Mouse (Mus musculus): ENCODE measurements around the gene Gm20388. TPM values are rescaled to one million over a fixed set of nuclear protein-coding genes. Genes with fewer than 3 reads are reported as not detected.

The Gm20388 gene
- polyA plus RNA-seq, 1 experiment from 2014 or later, result 7.4 TPM

GRCm38 (mm10) chr8:120912463-120912862 is 1001.8 kb downstream of the Gm20388 start:
- Histone ChIP-seq H3K9ac (ENCODE audit: low read length) (no peak overlapping the region), H3K27ac (ENCODE audit: low read length) (no peak overlapping the region), H3K4me1 (ENCODE audit: control insufficient read depth, insufficient read depth, low read length) (0 out of 2 replicates have a peak, but pooled peaks cover 5% of the 10 kb centered on the region), H3K4me3 (replicated peaks; ENCODE audit: low read length) (no peak overlapping the region), H3K4me2 (ENCODE audit: low read depth, low read length) (no peak overlapping the region), H3K9me3 (replicated peaks; ENCODE audit: control insufficient read depth, low read length) (no peaks in the 10 kb centered on the region), H3K27me3 (ENCODE audit: control insufficient read depth, insufficient read depth, low read length) (no peaks in the 10 kb centered on the region), H3K36me3 (ENCODE audit: control insufficient read depth, insufficient read depth, low read length) (no peaks in the 10 kb centered on the region)
- ATAC-seq (ENCODE audit: insufficient read depth, low FRiP score), result peak; percentile 23; the same call in 1 of the 2 replicates
- 25% methylated on average over 6 of the region's 6 CpGs for WGBS

DNA sequence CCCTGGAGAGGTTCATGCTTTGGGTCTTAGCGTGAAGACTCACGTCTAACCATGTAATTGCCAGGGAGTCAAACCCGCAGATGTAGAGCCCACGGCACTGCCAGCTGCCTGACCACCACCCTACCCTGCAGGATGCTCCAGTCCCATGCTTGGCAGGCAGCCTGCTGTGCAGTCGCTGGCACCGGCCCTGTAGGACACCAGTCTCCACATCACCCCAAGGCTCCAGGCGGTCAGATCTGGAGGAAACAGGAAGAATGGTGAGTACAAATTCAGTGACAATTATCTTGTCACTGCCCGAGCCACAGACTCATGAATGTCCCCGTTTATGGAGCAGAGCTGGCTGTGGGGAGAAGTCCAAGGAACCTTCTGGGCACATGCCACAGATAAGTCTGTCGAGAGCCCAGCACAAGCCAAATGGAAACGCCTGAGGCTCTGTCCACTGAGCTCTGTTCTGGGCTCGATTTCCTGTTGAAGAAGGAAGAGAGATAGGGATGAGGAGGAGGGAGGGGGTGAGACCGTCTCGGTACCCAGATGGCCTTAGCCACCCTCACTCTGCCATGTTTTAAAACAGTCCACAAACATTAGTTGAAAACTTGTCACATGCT is 1006.3 kb downstream of the Gm20388 start:
- Histone ChIP-seq H3K36me3 (ENCODE audit: control insufficient read depth, insufficient read depth, low read length) (no peaks in the 10 kb centered on the region), H3K4me3 (replicated peaks; ENCODE audit: low read length) (no peak overlapping the region), H3K4me1 (ENCODE audit: control insufficient read depth, insufficient read depth, low read length) (no peaks in the 10 kb centered on the region), H3K9me3 (replicated peaks; ENCODE audit: control insufficient read depth, low read length) (no peaks in the 10 kb centered on the region), H3K4me2 (ENCODE audit: low read depth, low read length) (no peak overlapping the region), H3K27ac (ENCODE audit: low read length) (no peak overlapping the region), H3K27me3 (ENCODE audit: control insufficient read depth, insufficient read depth, low read length) (no peaks in the 10 kb centered on the region), H3K9ac (ENCODE audit: low read length) (no peak overlapping the region)
- no peak for ATAC-seq (ENCODE audit: insufficient read depth, low FRiP score)
- 69% methylated on average over 14 of the region's 14 CpGs for WGBS

DNA sequence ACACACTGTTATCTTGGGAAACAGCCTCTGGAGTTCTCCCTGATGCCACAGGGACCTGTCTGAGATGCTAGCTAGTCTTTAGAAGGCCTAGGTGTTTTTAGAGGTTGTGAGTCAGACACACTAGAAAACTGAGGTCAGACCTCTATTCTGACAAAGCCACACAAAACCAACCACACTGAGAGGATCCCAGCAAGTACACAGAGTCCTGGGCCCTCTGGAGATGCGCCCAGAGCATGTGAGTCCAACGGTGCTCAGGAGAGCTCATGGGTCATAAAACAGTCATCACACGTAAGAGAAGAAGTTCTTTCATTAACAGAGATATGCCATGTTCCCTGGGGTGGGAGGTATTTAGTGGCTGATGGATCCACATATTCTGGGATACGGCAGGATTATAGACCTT is 1009.9 kb downstream of the Gm20388 start:
- H3K4me2 ChIP-seq (ENCODE audit: low read depth, low read length), result no peak overlapping the region
- H3K27ac ChIP-seq (ENCODE audit: low read length), result no peak overlapping the region
- no peaks in the 10 kb centered on the region for H3K27me3 ChIP-seq (ENCODE audit: control insufficient read depth, insufficient read depth, low read length)
- no peaks in the 10 kb centered on the region for H3K4me1 ChIP-seq (ENCODE audit: control insufficient read depth, insufficient read depth, low read length)
- WGBS, result 80% methylated on average over 4 of the region's 4 CpGs
- ATAC-seq (ENCODE audit: insufficient read depth, low FRiP score), result no peak
- no peak overlapping the region for H3K9ac ChIP-seq (ENCODE audit: low read length)
- no peak overlapping the region for H3K4me3 ChIP-seq (replicated peaks; ENCODE audit: low read length)
- H3K36me3 ChIP-seq (ENCODE audit: control insufficient read depth, insufficient read depth, low read length), result no peaks in the 10 kb centered on the region
- no peaks in the 10 kb centered on the region for H3K9me3 ChIP-seq (replicated peaks; ENCODE audit: control insufficient read depth, low read length)

DNA sequence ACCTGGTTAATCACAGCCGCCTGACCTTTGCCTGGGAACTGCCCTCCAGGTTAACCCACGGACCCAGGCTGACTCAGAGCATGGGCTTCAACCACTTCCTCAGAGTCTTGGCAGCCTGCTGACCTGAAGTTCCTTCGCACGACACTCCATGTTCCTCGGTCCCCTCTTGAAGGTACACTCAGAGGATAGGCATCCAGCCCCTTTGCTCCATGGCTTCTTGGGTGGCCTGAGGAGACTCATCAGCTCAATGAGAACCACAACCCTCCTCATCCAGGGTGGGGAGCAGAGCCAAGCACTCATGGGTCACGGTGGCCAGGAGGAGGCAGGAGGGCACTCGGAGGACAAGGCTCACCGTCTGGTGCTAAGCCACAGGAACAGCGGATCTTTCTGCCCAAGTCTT is 1015.6 kb downstream of the Gm20388 start:
- no peak overlapping the region for H3K27ac ChIP-seq (ENCODE audit: low read length)
- H3K4me1 ChIP-seq (ENCODE audit: control insufficient read depth, insufficient read depth, low read length), result no peaks in the 10 kb centered on the region
- no peak overlapping the region for H3K9ac ChIP-seq (ENCODE audit: low read length)
- no peaks in the 10 kb centered on the region for H3K36me3 ChIP-seq (ENCODE audit: control insufficient read depth, insufficient read depth, low read length)
- H3K4me2 ChIP-seq (ENCODE audit: low read depth, low read length), result no peak overlapping the region
- H3K4me3 ChIP-seq (replicated peaks; ENCODE audit: low read length), result no peak overlapping the region
- no peak for ATAC-seq (ENCODE audit: insufficient read depth, low FRiP score)
- H3K9me3 ChIP-seq (replicated peaks; ENCODE audit: control insufficient read depth, low read length), result no peaks in the 10 kb centered on the region
- WGBS, result 78% methylated on average over 9 of the region's 9 CpGs
- H3K27me3 ChIP-seq (ENCODE audit: control insufficient read depth, insufficient read depth, low read length), result no peaks in the 10 kb centered on the region

GRCm38 (mm10) chr8:120928082-120928481 is 1017.4 kb downstream of the Gm20388 start:
- peaks cover 3% of the 10 kb centered on the region; the same call in 1 of the 2 replicates for H3K4me1 ChIP-seq (ENCODE audit: control insufficient read depth, insufficient read depth, low read length)
- no peaks in the 10 kb centered on the region for H3K36me3 ChIP-seq (ENCODE audit: control insufficient read depth, insufficient read depth, low read length)
- no peak overlapping the region for H3K4me2 ChIP-seq (ENCODE audit: low read depth, low read length)
- ATAC-seq (ENCODE audit: insufficient read depth, low FRiP score), result no peak
- no peaks in the 10 kb centered on the region for H3K27me3 ChIP-seq (ENCODE audit: control insufficient read depth, insufficient read depth, low read length)
- no peaks in the 10 kb centered on the region for H3K9me3 ChIP-seq (replicated peaks; ENCODE audit: control insufficient read depth, low read length)
- no peak overlapping the region for H3K9ac ChIP-seq (ENCODE audit: low read length)
- no peak overlapping the region for H3K4me3 ChIP-seq (replicated peaks; ENCODE audit: low read length)
- WGBS, result 83% methylated on average over 6 of the region's 6 CpGs
- no peak overlapping the region for H3K27ac ChIP-seq (ENCODE audit: low read length)

DNA sequence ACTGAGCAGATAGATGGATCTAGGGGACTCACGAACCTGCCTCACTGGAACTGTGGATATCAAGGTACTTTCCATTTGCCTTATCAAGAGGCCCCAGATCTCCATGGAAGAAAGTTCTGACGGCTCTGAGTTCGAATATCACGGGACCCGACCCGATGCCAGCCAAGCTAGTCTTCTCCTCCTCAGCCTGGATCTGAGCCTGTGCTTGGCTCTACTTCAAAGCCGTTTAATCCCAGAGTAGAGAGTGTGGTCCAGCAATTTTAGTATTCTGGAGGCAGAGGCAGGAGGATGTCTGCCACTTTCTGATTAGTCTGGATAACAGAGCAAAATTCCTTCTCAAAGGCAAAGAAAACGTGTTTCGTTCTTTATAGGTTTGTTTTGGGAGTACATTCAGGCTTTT is 1024.0 kb downstream of the Gm20388 start:
- Histone ChIP-seq H3K27ac (ENCODE audit: low read length) (no peak overlapping the region), H3K9ac (ENCODE audit: low read length) (no peak overlapping the region), H3K27me3 (ENCODE audit: control insufficient read depth, insufficient read depth, low read length) (no peaks in the 10 kb centered on the region), H3K4me1 (ENCODE audit: control insufficient read depth, insufficient read depth, low read length) (peaks cover 12% of the 10 kb centered on the region), H3K4me2 (ENCODE audit: low read depth, low read length) (no peak overlapping the region), H3K9me3 (replicated peaks; ENCODE audit: control insufficient read depth, low read length) (no peaks in the 10 kb centered on the region), H3K36me3 (ENCODE audit: control insufficient read depth, insufficient read depth, low read length) (no peaks in the 10 kb centered on the region), H3K4me3 (replicated peaks; ENCODE audit: low read length) (no peak overlapping the region)
- ATAC-seq (ENCODE audit: insufficient read depth, low FRiP score), result no peak
- 91% methylated on average over 9 of the region's 9 CpGs for WGBS

GRCm38 (mm10) chr8:120936685-120937084 is 1026.0 kb downstream of the Gm20388 start:
- Histone ChIP-seq H3K36me3 (ENCODE audit: control insufficient read depth, insufficient read depth, low read length) (no peaks in the 10 kb centered on the region), H3K9ac (ENCODE audit: low read length) (peak overlapping the region; percentile 24; the same call in 1 of the 2 replicates), H3K4me2 (ENCODE audit: low read depth, low read length) (no peak overlapping the region), H3K27me3 (ENCODE audit: control insufficient read depth, insufficient read depth, low read length) (no peaks in the 10 kb centered on the region), H3K9me3 (replicated peaks; ENCODE audit: control insufficient read depth, low read length) (no peaks in the 10 kb centered on the region), H3K27ac (ENCODE audit: low read length) (peak overlapping the region; percentile 46), H3K4me1 (ENCODE audit: control insufficient read depth, insufficient read depth, low read length) (peaks cover 19% of the 10 kb centered on the region), H3K4me3 (replicated peaks; ENCODE audit: low read length) (no peak overlapping the region)
- no peak for ATAC-seq (ENCODE audit: insufficient read depth, low FRiP score)
- 29% methylated on average over 10 of the region's 10 CpGs for WGBS

GRCm38 (mm10) chr8:120937474-120937873 is 1026.8 kb downstream of the Gm20388 start:
- H3K9me3 ChIP-seq (replicated peaks; ENCODE audit: control insufficient read depth, low read length), result no peaks in the 10 kb centered on the region
- WGBS, result 25% methylated on average over 9 of the region's 9 CpGs
- no peaks in the 10 kb centered on the region for H3K27me3 ChIP-seq (ENCODE audit: control insufficient read depth, insufficient read depth, low read length)
- ATAC-seq (ENCODE audit: insufficient read depth, low FRiP score), result peak; percentile 76
- no peak overlapping the region for H3K4me3 ChIP-seq (replicated peaks; ENCODE audit: low read length)
- H3K4me1 ChIP-seq (ENCODE audit: control insufficient read depth, insufficient read depth, low read length), result peaks cover 17% of the 10 kb centered on the region
- no peak overlapping the region for H3K4me2 ChIP-seq (ENCODE audit: low read depth, low read length)
- H3K9ac ChIP-seq (ENCODE audit: low read length), result no peak overlapping the region
- H3K36me3 ChIP-seq (ENCODE audit: control insufficient read depth, insufficient read depth, low read length), result no peaks in the 10 kb centered on the region
- peak overlapping the region; percentile 56; the same call in 1 of the 2 replicates for H3K27ac ChIP-seq (ENCODE audit: low read length)

- Histone ChIP-seq H3K36me3 (ENCODE audit: control insufficient read depth, insufficient read depth, low read length) (no peaks in the 10 kb centered on the region), H3K4me3 (replicated peaks; ENCODE audit: low read length) (no peak overlapping the region), H3K4me2 (ENCODE audit: low read depth, low read length) (no peak overlapping the region), H3K27ac (ENCODE audit: low read length) (no peak overlapping the region), H3K9me3 (replicated peaks; ENCODE audit: control insufficient read depth, low read length) (no peaks in the 10 kb centered on the region), H3K27me3 (ENCODE audit: control insufficient read depth, insufficient read depth, low read length) (no peaks in the 10 kb centered on the region), H3K9ac (ENCODE audit: low read length) (peak overlapping the region; percentile 25; the same call in 1 of the 2 replicates), H3K4me1 (ENCODE audit: control insufficient read depth, insufficient read depth, low read length) (peaks cover 17% of the 10 kb centered on the region)
- no peak for ATAC-seq (ENCODE audit: insufficient read depth, low FRiP score)
- WGBS, result 41% methylated on average over 12 of the region's 12 CpGs
Observed at GRCm38 (mm10) chr8:120940287-120940686, 1029.6 kb downstream of the Gm20388 start.
